Mouse (Mus musculus): ENCODE data around the gene Zfp219.

The Zfp219 gene

GRCm38 (mm10) chr14:52005616-52006015, 14.9 kb downstream of the Zfp219 start:
- in situ Hi-C loops (cut with MboI; ENCODE audit: low sequenced_read_pairs): loop anchor here (5.0 kb wide), 1 partner anchor 98 kb away; no protein-coding TSS in a partner anchor

- in situ Hi-C loops (cut with MboI; ENCODE audit: low sequenced_read_pairs): loop anchor here (5.0 kb wide), 1 partner anchor 98 kb away; no protein-coding TSS in a partner anchor
Observed at GRCm38 (mm10) chr14:52005141-52005540, 15.4 kb downstream of the Zfp219 start.

- in situ Hi-C loops (cut with MboI; ENCODE audit: low sequenced_read_pairs): no loop called here
Observed at GRCm38 (mm10) chr14:52003981-52004495, 16.5 kb downstream of the Zfp219 start.

- in situ Hi-C loops (cut with MboI; ENCODE audit: low sequenced_read_pairs): no loop called here
Observed at GRCm38 (mm10) chr14:51997483-51997882, 23.1 kb downstream of the Zfp219 start.

GRCm38 (mm10) chr14:51996866-51997265, 23.7 kb downstream of the Zfp219 start:
- in situ Hi-C loops (cut with MboI; ENCODE audit: low sequenced_read_pairs): no loop called here

- in situ Hi-C loops (cut with MboI; ENCODE audit: low sequenced_read_pairs): no loop called here
Observed at GRCm38 (mm10) chr14:51996231-51996841, 24.2 kb downstream of the Zfp219 start.

GRCm38 (mm10) chr14:51995219-51995871, 25.2 kb downstream of the Zfp219 start:
- in situ Hi-C loops (cut with MboI; ENCODE audit: low sequenced_read_pairs): no loop called here

- in situ Hi-C loops (cut with MboI; ENCODE audit: low sequenced_read_pairs): no loop called here
Observed at GRCm38 (mm10) chr14:51994453-51994852, 26.1 kb downstream of the Zfp219 start.

GRCm38 (mm10) chr14:51989461-51989970, 31.0 kb downstream of the Zfp219 start:
- in situ Hi-C loops (cut with MboI; ENCODE audit: low sequenced_read_pairs): no loop called here

GRCm38 (mm10) chr14:51988731-51989130, 31.8 kb downstream of the Zfp219 start:
- in situ Hi-C loops (cut with MboI; ENCODE audit: low sequenced_read_pairs): no loop called here

- in situ Hi-C loops (cut with MboI; ENCODE audit: low sequenced_read_pairs): no loop called here
Observed at GRCm38 (mm10) chr14:51987177-51987576, 33.4 kb downstream of the Zfp219 start.

- in situ Hi-C loops (cut with MboI; ENCODE audit: low sequenced_read_pairs): no loop called here
Observed at GRCm38 (mm10) chr14:51986153-51986505, 34.4 kb downstream of the Zfp219 start.

- in situ Hi-C loops (cut with MboI; ENCODE audit: low sequenced_read_pairs): no loop called here
Observed at GRCm38 (mm10) chr14:51985301-51986152, 35.0 kb downstream of the Zfp219 start.

- in situ Hi-C loops (cut with MboI; ENCODE audit: low sequenced_read_pairs): no loop called here
Observed at GRCm38 (mm10) chr14:51984247-51985231, 36.0 kb downstream of the Zfp219 start, which contains the start of gene Arhgef40. Gene Arhgef40, plus strand, starts transcription at chr14:51984719.

GRCm38 (mm10) chr14:51983855-51984246, 36.7 kb downstream of the Zfp219 start:
- in situ Hi-C loops (cut with MboI; ENCODE audit: low sequenced_read_pairs): no loop called here

GRCm38 (mm10) chr14:51983251-51983650, 37.3 kb downstream of the Zfp219 start:
- in situ Hi-C loops (cut with MboI; ENCODE audit: low sequenced_read_pairs): no loop called here

- in situ Hi-C loops (cut with MboI; ENCODE audit: low sequenced_read_pairs): no loop called here
Observed at GRCm38 (mm10) chr14:51979252-51979651, 41.3 kb downstream of the Zfp219 start.

- in situ Hi-C loops (cut with MboI; ENCODE audit: low sequenced_read_pairs): no loop called here
Observed at GRCm38 (mm10) chr14:51967400-51967799, 53.1 kb downstream of the Zfp219 start.

- in situ Hi-C loops (cut with MboI; ENCODE audit: low sequenced_read_pairs): no loop called here
Observed at GRCm38 (mm10) chr14:51960316-51960715, 60.2 kb downstream of the Zfp219 start.

All from CH12F3 (cell line).